Mouse (Mus musculus): ENCODE measurements around the gene Ccdc171. TPM values are rescaled to one million over a fixed set of nuclear protein-coding genes. Genes with fewer than 3 reads are reported as not detected.
"Not testable (repeated sequence)": the region's sequence is repeated elsewhere in the genome, so short reads cannot be mapped to it uniquely, and the experiment has no call there.

Ccdc171 gene
- polyA plus RNA-seq, 1 experiment from 2014 or later, result 4.2 TPM

DNA sequence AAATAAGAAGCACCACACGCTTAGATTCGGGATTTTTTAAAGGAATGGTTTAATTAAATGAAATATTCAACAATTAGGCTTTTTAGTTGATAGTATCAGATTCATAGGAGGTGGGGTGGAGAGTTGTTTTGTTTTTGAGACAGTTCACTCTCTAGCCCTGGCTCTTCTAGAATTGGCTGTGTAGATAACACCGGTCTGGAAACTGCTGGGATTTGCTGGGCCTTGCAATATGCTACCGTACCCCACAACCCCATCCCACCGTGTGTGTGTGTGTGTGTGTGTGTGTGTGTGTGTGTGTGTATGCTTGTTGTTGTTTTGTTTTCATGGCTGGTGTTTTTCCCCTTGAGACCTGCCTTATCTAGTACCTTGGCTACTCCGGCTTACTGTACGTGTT lies 24.3 kb upstream of the Ccdc171 start:
- DNase-seq (ENCODE audit: low spot score) (no peak), ATAC-seq (replicated peaks; ENCODE audit: low FRiP score) (no peak)
- Histone ChIP-seq H3K9me3 (ENCODE audit: control insufficient read depth, low read length) (no peaks in the 10 kb centered on the region), H3K4me3 (ENCODE audit: low read depth, low read length) (no peak overlapping the region), H3K4me1 (replicated peaks; ENCODE audit: control insufficient read depth, insufficient read depth, low read length) (no peaks in the 10 kb centered on the region), H3K9ac (ENCODE audit: low read depth, low read length) (no peak overlapping the region), H3K36me3 (ENCODE audit: control insufficient read depth, insufficient read depth, low read length) (no peaks in the 10 kb centered on the region), H3K4me2 (peak overlapping the region; percentile 12; the same call in 1 of the 2 replicates), H3K27ac (ENCODE audit: low read depth, low read length) (no peak overlapping the region), H3K27me3 (replicated peaks; ENCODE audit: control insufficient read depth, insufficient read depth, low read length) (no peaks in the 10 kb centered on the region)
- WGBS, result 40% methylated on average over 7 of the region's 7 CpGs

DNA sequence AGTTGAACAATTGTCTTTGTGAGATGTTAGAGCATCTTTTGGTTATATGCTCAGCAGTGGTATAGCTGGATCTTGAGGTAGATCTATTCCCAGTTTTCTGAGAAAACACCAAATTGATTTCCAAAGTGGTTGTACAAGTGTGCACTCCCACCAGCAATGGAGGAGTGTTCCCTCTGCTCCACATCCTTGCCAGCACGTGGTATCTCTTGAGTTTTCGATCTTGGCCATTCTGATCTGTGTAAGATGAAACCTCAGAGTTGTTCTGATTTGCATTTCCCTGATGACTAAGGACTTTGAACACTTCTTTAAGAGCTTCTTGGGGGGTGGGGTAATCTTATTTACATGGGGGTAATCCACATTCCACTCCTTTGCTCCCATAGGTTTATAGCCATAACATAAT lies 15.7 kb upstream of the Ccdc171 start:
- H3K9ac ChIP-seq (ENCODE audit: low read depth, low read length), result no peak overlapping the region
- ATAC-seq (replicated peaks; ENCODE audit: low FRiP score) (no peak), DNase-seq (ENCODE audit: low spot score) (no peak)
- no peaks in the 10 kb centered on the region for H3K36me3 ChIP-seq (ENCODE audit: control insufficient read depth, insufficient read depth, low read length)
- no peak overlapping the region for H3K27ac ChIP-seq (ENCODE audit: low read depth, low read length)
- H3K4me1 ChIP-seq (replicated peaks; ENCODE audit: control insufficient read depth, insufficient read depth, low read length), result no peaks in the 10 kb centered on the region
- no peaks in the 10 kb centered on the region for H3K9me3 ChIP-seq (ENCODE audit: control insufficient read depth, low read length)
- no peaks in the 10 kb centered on the region; the same call in none of the 2 replicates for H3K27me3 ChIP-seq (replicated peaks; ENCODE audit: control insufficient read depth, insufficient read depth, low read length)
- no peak overlapping the region for H3K4me2 ChIP-seq
- no peak overlapping the region for H3K4me3 ChIP-seq (ENCODE audit: low read depth, low read length)
- WGBS, result 46% methylated on average over 2 of the region's 2 CpGs

DNA sequence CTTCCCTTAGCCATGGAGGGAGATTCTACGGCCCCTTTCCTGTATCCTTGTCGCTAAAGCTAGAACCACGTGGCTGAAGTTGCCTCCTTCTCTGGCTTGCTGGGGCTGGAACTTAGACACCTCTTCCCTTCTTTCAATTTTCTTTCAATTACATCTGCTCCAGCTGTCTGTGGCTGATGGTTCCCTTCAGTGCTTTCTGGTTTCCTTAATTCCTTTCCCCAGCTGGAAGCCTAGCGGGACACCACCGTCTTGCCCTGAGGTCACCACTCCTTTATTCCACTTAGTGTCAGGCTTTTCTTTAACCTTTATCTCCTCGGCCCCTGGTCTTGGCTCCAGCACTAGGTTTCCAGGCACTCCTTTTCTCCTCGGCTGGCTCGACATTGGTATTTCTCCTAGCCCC lies 14.3 kb upstream of the Ccdc171 start:
- Histone ChIP-seq H3K27ac (ENCODE audit: low read depth, low read length) (no peak overlapping the region), H3K9me3 (ENCODE audit: control insufficient read depth, low read length) (no peaks in the 10 kb centered on the region), H3K9ac (ENCODE audit: low read depth, low read length) (no peak overlapping the region), H3K4me3 (ENCODE audit: low read depth, low read length) (no peak overlapping the region), H3K27me3 (replicated peaks; ENCODE audit: control insufficient read depth, insufficient read depth, low read length) (no peaks in the 10 kb centered on the region; the same call in none of the 2 replicates), H3K36me3 (ENCODE audit: control insufficient read depth, insufficient read depth, low read length) (no peaks in the 10 kb centered on the region), H3K4me1 (replicated peaks; ENCODE audit: control insufficient read depth, insufficient read depth, low read length) (no peaks in the 10 kb centered on the region), H3K4me2 (no peak overlapping the region)
- no peak for DNase-seq (ENCODE audit: low spot score)
- ATAC-seq (replicated peaks; ENCODE audit: low FRiP score), result no peak
- WGBS, result 55% methylated on average over 8 of the region's 8 CpGs

DNA sequence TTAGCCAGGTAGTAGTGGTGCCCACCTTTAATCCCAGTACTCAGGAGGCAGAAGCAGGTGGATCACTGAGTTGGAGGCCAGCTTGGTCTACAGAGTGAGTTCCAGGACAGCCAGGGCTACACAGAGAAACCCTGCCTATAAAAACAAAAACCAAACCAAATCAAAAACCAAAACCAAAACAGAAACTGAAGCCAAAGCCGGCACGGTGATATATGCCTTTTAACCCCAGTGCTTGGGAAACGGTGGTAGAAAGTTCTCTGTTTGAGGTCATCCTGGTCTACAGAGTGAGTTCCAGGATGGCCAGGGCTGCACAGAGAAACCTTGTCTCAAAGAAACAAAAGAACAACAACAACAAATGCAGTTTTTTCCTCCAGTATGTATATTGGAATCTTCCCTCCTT lies 13.1 kb upstream of the Ccdc171 start:
- H3K27ac ChIP-seq (ENCODE audit: low read depth, low read length), result no peak overlapping the region
- 73% methylated on average over 3 of the region's 3 CpGs for WGBS

DNA sequence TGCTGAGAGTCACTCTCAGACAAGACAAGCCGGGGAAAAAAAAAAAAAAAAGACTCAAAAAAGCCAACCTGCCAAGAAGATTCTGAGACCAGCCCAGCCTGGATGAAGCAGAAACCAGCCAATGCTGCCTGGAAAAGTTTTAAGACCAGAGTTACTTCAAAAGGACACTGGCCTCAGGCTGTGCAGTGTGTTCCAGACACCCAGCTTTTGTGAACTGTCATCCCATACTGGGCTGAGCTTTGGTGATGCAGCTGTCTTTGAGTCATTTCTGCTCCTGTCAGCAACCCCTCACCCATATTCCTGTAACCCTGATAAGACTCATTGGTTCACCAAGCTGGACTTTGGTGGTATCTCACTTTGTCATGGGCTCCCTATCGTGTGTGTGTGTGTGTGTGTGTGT lies 12.7 kb upstream of the Ccdc171 start:
- 49% methylated on average over 2 of the region's 2 CpGs for WGBS
- Histone ChIP-seq H3K4me2 (no peak overlapping the region), H3K4me1 (replicated peaks; ENCODE audit: control insufficient read depth, insufficient read depth, low read length) (no peaks in the 10 kb centered on the region), H3K9ac (ENCODE audit: low read depth, low read length) (no peak overlapping the region), H3K36me3 (ENCODE audit: control insufficient read depth, insufficient read depth, low read length) (no peaks in the 10 kb centered on the region), H3K9me3 (ENCODE audit: control insufficient read depth, low read length) (no peaks in the 10 kb centered on the region), H3K4me3 (ENCODE audit: low read depth, low read length) (no peak overlapping the region), H3K27ac (ENCODE audit: low read depth, low read length) (no peak overlapping the region), H3K27me3 (replicated peaks; ENCODE audit: control insufficient read depth, insufficient read depth, low read length) (no peaks in the 10 kb centered on the region; the same call in none of the 2 replicates)
- no peak for ATAC-seq (replicated peaks; ENCODE audit: low FRiP score)
- DNase-seq (ENCODE audit: low spot score), result no peak

More for the DNA sequence above, 13.1 kb upstream of the Ccdc171 start:
- no peaks in the 10 kb centered on the region; the same call in none of the 2 replicates for H3K27me3 ChIP-seq (replicated peaks; ENCODE audit: control insufficient read depth, insufficient read depth, low read length)
- DNase-seq (ENCODE audit: low spot score), result no peak
- no peak for ATAC-seq (replicated peaks; ENCODE audit: low FRiP score)
- no peak overlapping the region for H3K9ac ChIP-seq (ENCODE audit: low read depth, low read length)
- H3K4me3 ChIP-seq (ENCODE audit: low read depth, low read length), result no peak overlapping the region
- no peaks in the 10 kb centered on the region for H3K4me1 ChIP-seq (replicated peaks; ENCODE audit: control insufficient read depth, insufficient read depth, low read length)
- no peak overlapping the region for H3K4me2 ChIP-seq
- H3K36me3 ChIP-seq (ENCODE audit: control insufficient read depth, insufficient read depth, low read length), result no peaks in the 10 kb centered on the region
- no peaks in the 10 kb centered on the region for H3K9me3 ChIP-seq (ENCODE audit: control insufficient read depth, low read length)

DNA sequence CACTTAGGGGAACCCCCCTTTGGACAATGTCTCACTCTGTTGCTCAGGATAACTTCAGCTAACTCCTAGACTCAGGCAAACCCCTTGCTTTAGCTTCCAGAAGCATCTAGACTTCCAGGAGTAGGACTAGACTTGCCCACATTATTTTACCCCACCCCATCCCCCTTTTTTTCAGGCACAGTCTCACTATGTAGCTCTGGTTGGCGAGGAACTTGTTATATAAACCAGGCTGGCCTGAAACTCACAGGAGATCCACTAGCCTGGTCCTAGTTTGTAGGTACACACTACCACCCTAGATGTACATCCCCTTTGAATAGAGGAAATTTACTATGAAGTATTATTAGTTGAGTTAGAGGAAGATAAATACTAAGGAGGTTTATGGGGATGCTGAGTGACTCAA lies 11.2 kb upstream of the Ccdc171 start:
- H3K36me3 ChIP-seq (ENCODE audit: control insufficient read depth, insufficient read depth, low read length), result no peaks in the 10 kb centered on the region
- DNase-seq (ENCODE audit: low spot score) (no peak), ATAC-seq (replicated peaks; ENCODE audit: low FRiP score) (no peak)
- H3K27me3 ChIP-seq (replicated peaks; ENCODE audit: control insufficient read depth, insufficient read depth, low read length), result no peaks in the 10 kb centered on the region; the same call in 1 of the 2 replicates
- H3K4me2 ChIP-seq, result no peak overlapping the region
- H3K9ac ChIP-seq (ENCODE audit: low read depth, low read length), result no peak overlapping the region
- no peak overlapping the region for H3K4me3 ChIP-seq (ENCODE audit: low read depth, low read length)
- no peak overlapping the region for H3K27ac ChIP-seq (ENCODE audit: low read depth, low read length)
- no peaks in the 10 kb centered on the region for H3K4me1 ChIP-seq (replicated peaks; ENCODE audit: control insufficient read depth, insufficient read depth, low read length)
- 80% methylated on average over 1 of the region's 1 CpGs for WGBS
- no peaks in the 10 kb centered on the region for H3K9me3 ChIP-seq (ENCODE audit: control insufficient read depth, low read length)

DNA sequence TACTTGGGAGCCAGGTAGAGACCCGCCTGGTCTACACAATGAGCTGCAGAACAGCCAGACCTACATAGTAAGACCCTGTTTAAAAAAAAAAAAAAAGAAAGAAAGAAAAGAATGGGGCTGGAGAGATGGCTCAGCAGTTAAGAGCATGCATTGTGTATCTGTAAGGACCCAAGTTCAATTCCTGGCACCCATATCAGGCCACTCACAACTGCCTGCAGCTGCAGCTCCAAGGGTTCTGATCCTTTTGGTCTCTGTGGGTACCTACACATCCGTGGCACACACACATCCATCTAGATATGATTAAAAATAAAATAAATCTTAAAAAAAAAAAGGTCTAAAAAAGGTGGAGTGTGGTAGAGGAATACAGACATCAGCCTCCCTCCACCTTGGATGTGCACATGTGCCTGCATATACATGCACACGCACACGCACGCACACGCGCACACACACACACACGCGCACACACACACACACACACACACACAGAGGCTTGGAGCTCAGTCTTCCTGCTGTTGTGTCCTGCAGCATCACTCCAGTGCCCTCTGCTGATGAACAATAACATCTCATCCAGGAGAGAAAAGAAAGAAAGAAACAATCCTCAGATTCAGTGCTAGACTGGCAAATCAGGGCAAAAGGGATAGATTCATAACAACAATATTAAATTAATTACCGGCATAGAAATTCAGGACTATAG lies 10.2 kb upstream of the Ccdc171 start:
- Histone ChIP-seq H3K27me3 (replicated peaks; ENCODE audit: control insufficient read depth, insufficient read depth, low read length) (no peaks in the 10 kb centered on the region; the same call in 1 of the 2 replicates), H3K36me3 (ENCODE audit: control insufficient read depth, insufficient read depth, low read length) (no peaks in the 10 kb centered on the region), H3K4me3 (ENCODE audit: low read depth, low read length) (no peak overlapping the region), H3K27ac (ENCODE audit: low read depth, low read length) (no peak overlapping the region), H3K4me1 (replicated peaks; ENCODE audit: control insufficient read depth, insufficient read depth, low read length) (no peaks in the 10 kb centered on the region), H3K9me3 (ENCODE audit: control insufficient read depth, low read length) (no peaks in the 10 kb centered on the region), H3K4me2 (no peak overlapping the region), H3K9ac (ENCODE audit: low read depth, low read length) (no peak overlapping the region)
- DNase-seq (ENCODE audit: low spot score) (no peak), ATAC-seq (replicated peaks; ENCODE audit: low FRiP score) (no peak)
- WGBS, result 83% methylated on average over 10 of the region's 10 CpGs

DNA sequence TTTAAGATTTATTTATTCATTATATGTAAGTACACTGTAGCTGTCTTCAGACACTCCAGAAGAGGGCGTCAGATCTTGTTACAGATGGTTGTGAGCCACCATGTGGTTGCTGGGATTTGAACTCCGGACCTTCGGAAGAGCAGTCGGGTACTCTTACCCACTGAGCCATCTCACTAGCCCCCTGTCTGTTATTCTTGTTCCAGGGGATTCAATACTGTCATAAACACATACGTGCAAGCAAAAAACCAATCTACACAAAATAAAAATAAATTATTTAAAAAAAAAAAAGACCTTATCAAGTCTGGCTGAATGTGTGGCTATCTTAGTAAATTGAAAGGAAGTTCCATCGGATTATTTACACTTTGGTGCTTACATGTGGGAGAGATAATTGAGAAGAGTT lies 9.2 kb upstream of the Ccdc171 start:
- H3K36me3 ChIP-seq (ENCODE audit: control insufficient read depth, insufficient read depth, low read length); DNase-seq (ENCODE audit: low spot score); H3K4me2 ChIP-seq; H3K27ac ChIP-seq (ENCODE audit: low read depth, low read length); H3K9ac ChIP-seq (ENCODE audit: low read depth, low read length); H3K4me1 ChIP-seq (replicated peaks; ENCODE audit: control insufficient read depth, insufficient read depth, low read length); H3K9me3 ChIP-seq (ENCODE audit: control insufficient read depth, low read length); H3K4me3 ChIP-seq (ENCODE audit: low read depth, low read length); H3K27me3 ChIP-seq (replicated peaks; ENCODE audit: control insufficient read depth, insufficient read depth, low read length); ATAC-seq (replicated peaks; ENCODE audit: low FRiP score): not testable (repeated sequence)
- WGBS, result 93% methylated on average over 5 of the region's 6 CpGs

DNA sequence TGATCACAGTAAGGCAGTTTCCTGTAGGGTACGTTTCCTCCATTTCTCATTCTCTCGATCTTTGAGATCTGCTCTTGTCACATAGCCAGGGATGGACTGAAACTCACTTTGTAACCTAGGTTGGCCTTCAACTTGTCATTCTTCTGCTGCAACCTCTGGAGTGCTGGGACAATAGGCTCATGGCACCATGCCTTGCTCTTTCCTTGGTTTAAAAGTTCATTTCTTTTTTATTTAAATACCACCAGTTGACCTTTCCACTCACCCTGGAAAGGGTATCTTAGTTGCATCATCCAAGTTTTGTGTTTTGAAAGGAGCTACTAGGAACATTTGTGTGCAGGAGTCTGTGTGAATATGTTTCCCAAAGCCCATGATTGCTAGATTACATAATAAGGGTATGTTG lies 6.2 kb upstream of the Ccdc171 start:
- Histone ChIP-seq H3K4me2 (no peak overlapping the region), H3K27ac (ENCODE audit: low read depth, low read length) (no peak overlapping the region), H3K4me3 (ENCODE audit: low read depth, low read length) (no peak overlapping the region), H3K27me3 (replicated peaks; ENCODE audit: control insufficient read depth, insufficient read depth, low read length) (no peaks in the 10 kb centered on the region), H3K9me3 (ENCODE audit: control insufficient read depth, low read length) (no peaks in the 10 kb centered on the region), H3K9ac (ENCODE audit: low read depth, low read length) (no peak overlapping the region), H3K36me3 (ENCODE audit: control insufficient read depth, insufficient read depth, low read length) (no peaks in the 10 kb centered on the region), H3K4me1 (replicated peaks; ENCODE audit: control insufficient read depth, insufficient read depth, low read length) (no peaks in the 10 kb centered on the region)
- WGBS, result 77% methylated on average over 2 of the region's 2 CpGs
- DNase-seq (ENCODE audit: low spot score) (no peak), ATAC-seq (replicated peaks; ENCODE audit: low FRiP score) (no peak)

All from liver, embryonic 11.5 days (tissue).